Mouse (Mus musculus): ENCODE results near the gene Iyd. TPM values are rescaled to one million over a fixed set of nuclear protein-coding genes. Genes with fewer than 3 reads are reported as not detected.

The Iyd gene
- polyA plus RNA-seq, 1 experiment from 2014 or later: not detected

GRCm38 (mm10) chr10:3511401-3511800 is 28.6 kb upstream of the Iyd start:
- H3K9me3 ChIP-seq (ENCODE audit: control insufficient read depth, low read length): no peaks in the 10 kb centered on the region; the same call in 1 of the 2 replicates
- 0 out of 2 replicates have a peak, but pooled peaks cover 2% of the 10 kb centered on the region for H3K4me1 ChIP-seq (ENCODE audit: control insufficient read depth, insufficient read depth, low read length)
- H3K4me3 ChIP-seq (ENCODE audit: low read depth, low read length): no peak overlapping the region
- H3K9ac ChIP-seq (ENCODE audit: low read length): no peak overlapping the region
- no peak overlapping the region for H3K27ac ChIP-seq (replicated peaks; ENCODE audit: low read depth, low read length)
- WGBS: 73% methylated on average over 3 of the region's 3 CpGs
- ATAC-seq (ENCODE audit: insufficient number of reproducible peaks, low FRiP score, low TSS enrichment, low read depth) (no peak), DNase-seq (ENCODE audit: low spot score) (no peak)
- H3K4me2 ChIP-seq (ENCODE audit: low read depth, severe bottlenecking): no peak overlapping the region
- no peaks in the 10 kb centered on the region for H3K27me3 ChIP-seq (ENCODE audit: control insufficient read depth, insufficient read depth, low read length)
- no peaks in the 10 kb centered on the region for H3K36me3 ChIP-seq (ENCODE audit: control insufficient read depth, insufficient read depth, low read length)

GRCm38 (mm10) chr10:3512620-3513305 is 27.3 kb upstream of the Iyd start:
- Histone ChIP-seq H3K4me3 (ENCODE audit: low read depth, low read length) (no peak overlapping the region), H3K36me3 (ENCODE audit: control insufficient read depth, insufficient read depth, low read length) (no peaks in the 10 kb centered on the region), H3K4me1 (ENCODE audit: control insufficient read depth, insufficient read depth, low read length) (0 out of 2 replicates have a peak, but pooled peaks cover 2% of the 10 kb centered on the region), H3K9me3 (ENCODE audit: control insufficient read depth, low read length) (no peaks in the 10 kb centered on the region), H3K27ac (replicated peaks; ENCODE audit: low read depth, low read length) (no peak overlapping the region), H3K9ac (ENCODE audit: low read length) (no peak overlapping the region), H3K27me3 (ENCODE audit: control insufficient read depth, insufficient read depth, low read length) (no peaks in the 10 kb centered on the region), H3K4me2 (ENCODE audit: low read depth, severe bottlenecking) (no peak overlapping the region)
- no peak for ATAC-seq (ENCODE audit: insufficient number of reproducible peaks, low FRiP score, low TSS enrichment, low read depth)
- peak; percentile 38 for DNase-seq (ENCODE audit: low spot score)
- 70% methylated on average over 8 of the region's 8 CpGs for WGBS

- H3K4me2 ChIP-seq (ENCODE audit: low read depth, severe bottlenecking): no peak overlapping the region
- no peaks in the 10 kb centered on the region for H3K9me3 ChIP-seq (ENCODE audit: control insufficient read depth, low read length)
- 0 out of 2 replicates have a peak, but pooled peaks cover 2% of the 10 kb centered on the region for H3K4me1 ChIP-seq (ENCODE audit: control insufficient read depth, insufficient read depth, low read length)
- no peaks in the 10 kb centered on the region for H3K36me3 ChIP-seq (ENCODE audit: control insufficient read depth, insufficient read depth, low read length)
- no peak overlapping the region for H3K4me3 ChIP-seq (ENCODE audit: low read depth, low read length)
- no peak overlapping the region for H3K27ac ChIP-seq (replicated peaks; ENCODE audit: low read depth, low read length)
- DNase-seq (ENCODE audit: low spot score) (no peak), ATAC-seq (ENCODE audit: insufficient number of reproducible peaks, low FRiP score, low TSS enrichment, low read depth) (no peak)
- 77% methylated on average over 6 of the region's 6 CpGs for WGBS
- no peak overlapping the region for H3K9ac ChIP-seq (ENCODE audit: low read length)
- H3K27me3 ChIP-seq (ENCODE audit: control insufficient read depth, insufficient read depth, low read length): no peaks in the 10 kb centered on the region
Measured at GRCm38 (mm10) chr10:3513947-3514346, 26.1 kb upstream of the Iyd start.

- Histone ChIP-seq H3K9ac (ENCODE audit: low read length) (no peak overlapping the region), H3K9me3 (ENCODE audit: control insufficient read depth, low read length) (no peaks in the 10 kb centered on the region), H3K4me3 (ENCODE audit: low read depth, low read length) (no peak overlapping the region), H3K4me1 (ENCODE audit: control insufficient read depth, insufficient read depth, low read length) (0 out of 2 replicates have a peak, but pooled peaks cover 2% of the 10 kb centered on the region), H3K27ac (replicated peaks; ENCODE audit: low read depth, low read length) (no peak overlapping the region), H3K27me3 (ENCODE audit: control insufficient read depth, insufficient read depth, low read length) (no peaks in the 10 kb centered on the region), H3K4me2 (ENCODE audit: low read depth, severe bottlenecking) (no peak overlapping the region), H3K36me3 (ENCODE audit: control insufficient read depth, insufficient read depth, low read length) (no peaks in the 10 kb centered on the region)
- WGBS: 79% methylated on average over 1 of the region's 1 CpGs
- ATAC-seq (ENCODE audit: insufficient number of reproducible peaks, low FRiP score, low TSS enrichment, low read depth) (no peak), DNase-seq (ENCODE audit: low spot score) (no peak)
Measured at GRCm38 (mm10) chr10:3514634-3515033, 25.4 kb upstream of the Iyd start.

- no peaks in the 10 kb centered on the region for H3K36me3 ChIP-seq (ENCODE audit: control insufficient read depth, insufficient read depth, low read length)
- H3K27ac ChIP-seq (replicated peaks; ENCODE audit: low read depth, low read length): no peak overlapping the region
- no peaks in the 10 kb centered on the region for H3K27me3 ChIP-seq (ENCODE audit: control insufficient read depth, insufficient read depth, low read length)
- H3K4me1 ChIP-seq (ENCODE audit: control insufficient read depth, insufficient read depth, low read length): no peaks in the 10 kb centered on the region
- DNase-seq (ENCODE audit: low spot score) (no peak), ATAC-seq (ENCODE audit: insufficient number of reproducible peaks, low FRiP score, low TSS enrichment, low read depth) (no peak)
- WGBS: 89% methylated on average over 6 of the region's 6 CpGs
- no peak overlapping the region for H3K4me2 ChIP-seq (ENCODE audit: low read depth, severe bottlenecking)
- no peak overlapping the region for H3K4me3 ChIP-seq (ENCODE audit: low read depth, low read length)
- no peak overlapping the region for H3K9ac ChIP-seq (ENCODE audit: low read length)
- H3K9me3 ChIP-seq (ENCODE audit: control insufficient read depth, low read length): no peaks in the 10 kb centered on the region
Measured at GRCm38 (mm10) chr10:3516442-3516841, 23.6 kb upstream of the Iyd start.

- Histone ChIP-seq H3K4me2 (ENCODE audit: low read depth, severe bottlenecking) (no peak overlapping the region), H3K27ac (replicated peaks; ENCODE audit: low read depth, low read length) (no peak overlapping the region), H3K9me3 (ENCODE audit: control insufficient read depth, low read length) (no peaks in the 10 kb centered on the region), H3K27me3 (ENCODE audit: control insufficient read depth, insufficient read depth, low read length) (no peaks in the 10 kb centered on the region), H3K4me1 (ENCODE audit: control insufficient read depth, insufficient read depth, low read length) (no peaks in the 10 kb centered on the region), H3K9ac (ENCODE audit: low read length) (no peak overlapping the region), H3K4me3 (ENCODE audit: low read depth, low read length) (no peak overlapping the region), H3K36me3 (ENCODE audit: control insufficient read depth, insufficient read depth, low read length) (no peaks in the 10 kb centered on the region)
- WGBS: 93% methylated on average over 6 of the region's 6 CpGs
- DNase-seq (ENCODE audit: low spot score) (no peak), ATAC-seq (ENCODE audit: insufficient number of reproducible peaks, low FRiP score, low TSS enrichment, low read depth) (no peak)
Measured at GRCm38 (mm10) chr10:3523044-3523793, 16.8 kb upstream of the Iyd start.

- H3K4me1 ChIP-seq (ENCODE audit: control insufficient read depth, insufficient read depth, low read length): no peaks in the 10 kb centered on the region
- 69% methylated on average over 3 of the region's 3 CpGs for WGBS
Measured at GRCm38 (mm10) chr10:3524513-3524912, 15.5 kb upstream of the Iyd start.

GRCm38 (mm10) chr10:3525420-3526019 is 14.5 kb upstream of the Iyd start:
- Histone ChIP-seq H3K27me3 (ENCODE audit: control insufficient read depth, insufficient read depth, low read length) (no peaks in the 10 kb centered on the region), H3K4me1 (ENCODE audit: control insufficient read depth, insufficient read depth, low read length) (no peaks in the 10 kb centered on the region), H3K9ac (ENCODE audit: low read length) (no peak overlapping the region), H3K36me3 (ENCODE audit: control insufficient read depth, insufficient read depth, low read length) (no peaks in the 10 kb centered on the region), H3K9me3 (ENCODE audit: control insufficient read depth, low read length) (no peaks in the 10 kb centered on the region), H3K27ac (replicated peaks; ENCODE audit: low read depth, low read length) (no peak overlapping the region), H3K4me3 (ENCODE audit: low read depth, low read length) (no peak overlapping the region), H3K4me2 (ENCODE audit: low read depth, severe bottlenecking) (no peak overlapping the region)
- ATAC-seq (ENCODE audit: insufficient number of reproducible peaks, low FRiP score, low TSS enrichment, low read depth) (no peak), DNase-seq (ENCODE audit: low spot score) (no peak)
- 54% methylated on average over 2 of the region's 2 CpGs for WGBS

More at GRCm38 (mm10) chr10:3524513-3524912, 15.5 kb upstream of the Iyd start:
- Histone ChIP-seq H3K4me2 (ENCODE audit: low read depth, severe bottlenecking) (no peak overlapping the region), H3K9ac (ENCODE audit: low read length) (no peak overlapping the region), H3K4me3 (ENCODE audit: low read depth, low read length) (no peak overlapping the region), H3K27me3 (ENCODE audit: control insufficient read depth, insufficient read depth, low read length) (no peaks in the 10 kb centered on the region), H3K27ac (replicated peaks; ENCODE audit: low read depth, low read length) (no peak overlapping the region), H3K9me3 (ENCODE audit: control insufficient read depth, low read length) (no peaks in the 10 kb centered on the region), H3K36me3 (ENCODE audit: control insufficient read depth, insufficient read depth, low read length) (no peaks in the 10 kb centered on the region)
- ATAC-seq (ENCODE audit: insufficient number of reproducible peaks, low FRiP score, low TSS enrichment, low read depth) (no peak), DNase-seq (ENCODE audit: low spot score) (no peak)

Measured in limb, embryonic 11.5 days (tissue).